Mouse (Mus musculus): Measurements from ENCODE around the gene Pwwp2b.

The Pwwp2b gene

DNA sequence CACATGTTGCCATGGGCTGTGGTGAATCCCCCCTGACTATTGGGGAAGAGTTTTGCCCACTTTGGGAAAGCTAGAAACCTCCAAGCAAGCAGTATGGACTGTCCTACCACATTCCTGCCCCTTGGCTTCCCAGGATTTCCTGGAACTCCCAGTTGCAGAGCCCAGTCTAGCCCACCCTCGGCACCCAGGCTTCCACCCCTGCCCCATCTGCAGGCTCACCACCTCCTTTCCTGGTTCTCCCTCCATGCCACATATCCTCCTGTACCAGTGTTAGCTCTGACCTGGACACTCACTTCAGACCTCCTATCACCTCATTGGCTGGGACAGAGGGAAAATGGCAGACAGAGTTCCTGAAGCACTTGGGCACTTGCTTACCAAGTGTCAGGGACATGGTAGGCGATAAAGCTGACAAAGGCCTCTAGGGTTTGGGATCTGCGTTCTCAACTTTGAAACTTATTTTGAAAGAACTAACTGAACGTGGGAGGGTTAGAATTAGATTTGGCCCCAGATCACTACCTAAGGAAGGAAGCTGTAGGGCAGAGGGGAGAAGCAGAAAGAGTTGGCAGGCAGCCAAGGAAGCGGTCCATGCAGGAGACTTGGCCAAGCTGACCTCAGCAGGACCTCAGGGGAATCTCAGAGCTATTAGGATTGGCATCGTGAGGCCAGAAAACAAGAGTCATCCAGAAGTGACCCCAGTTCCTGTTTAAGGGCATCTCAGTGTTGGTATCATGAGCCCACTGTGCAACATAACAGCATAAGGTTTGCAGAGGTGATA, 29.5 kb upstream of the Pwwp2b start:
- no peak for TF ChIP-seq GATA4 (IDR thresholded peaks at IDR 0.05; ENCODE audit: insufficient replicate concordance, low read length)

GRCm38 (mm10) chr7:139219486-139219885, 28.8 kb upstream of the Pwwp2b start:
- TF ChIP-seq GATA4 (IDR thresholded peaks at IDR 0.05; ENCODE audit: insufficient replicate concordance, low read length), result no peak

DNA sequence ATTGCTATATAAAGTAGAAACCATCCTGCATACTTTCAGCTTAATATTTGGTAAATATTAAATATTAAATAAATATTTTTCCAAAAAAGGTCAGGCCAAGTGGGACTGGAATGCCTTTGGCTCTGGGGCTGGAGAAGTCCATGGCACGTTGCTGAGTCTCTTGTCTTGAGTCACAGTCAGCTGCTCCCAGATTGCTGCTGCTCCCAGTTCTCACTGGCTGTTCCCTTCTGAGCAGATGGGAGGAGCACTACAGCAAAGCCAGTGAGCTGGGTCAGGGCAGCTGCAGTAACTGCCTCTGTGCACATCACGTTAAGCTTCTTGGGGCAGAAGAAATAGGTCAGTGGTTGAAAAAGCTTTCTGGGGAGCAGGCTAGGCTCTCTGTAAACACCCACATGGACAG, 28.0 kb upstream of the Pwwp2b start:
- no peak for TF ChIP-seq GATA4 (IDR thresholded peaks at IDR 0.05; ENCODE audit: insufficient replicate concordance, low read length)

DNA sequence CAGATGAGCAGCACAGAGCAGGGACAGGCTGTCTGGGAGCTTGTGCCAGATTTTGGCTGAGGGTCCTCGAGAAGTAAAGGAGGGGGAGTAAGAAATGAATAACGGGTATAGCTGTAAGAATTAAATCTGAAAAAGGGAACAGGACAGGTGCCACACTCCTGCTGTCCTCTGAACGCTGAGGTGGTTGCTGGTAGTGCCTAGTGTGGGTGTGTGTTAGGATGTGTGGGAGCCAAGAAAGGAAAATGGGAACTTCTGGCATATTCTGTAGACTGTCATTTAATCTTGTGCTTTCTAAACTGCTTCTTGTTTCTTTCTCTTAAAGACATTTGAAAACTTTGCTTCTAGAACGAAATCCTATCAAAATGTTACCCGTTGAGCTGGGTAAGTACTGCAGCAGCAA, 27.2 kb upstream of the Pwwp2b start:
- TF ChIP-seq GATA4 (IDR thresholded peaks at IDR 0.05; ENCODE audit: insufficient replicate concordance, low read length), result no peak

- no peak for TF ChIP-seq GATA4 (IDR thresholded peaks at IDR 0.05; ENCODE audit: insufficient replicate concordance, low read length)
Observed at GRCm38 (mm10) chr7:139221856-139222255, 26.4 kb upstream of the Pwwp2b start.

DNA sequence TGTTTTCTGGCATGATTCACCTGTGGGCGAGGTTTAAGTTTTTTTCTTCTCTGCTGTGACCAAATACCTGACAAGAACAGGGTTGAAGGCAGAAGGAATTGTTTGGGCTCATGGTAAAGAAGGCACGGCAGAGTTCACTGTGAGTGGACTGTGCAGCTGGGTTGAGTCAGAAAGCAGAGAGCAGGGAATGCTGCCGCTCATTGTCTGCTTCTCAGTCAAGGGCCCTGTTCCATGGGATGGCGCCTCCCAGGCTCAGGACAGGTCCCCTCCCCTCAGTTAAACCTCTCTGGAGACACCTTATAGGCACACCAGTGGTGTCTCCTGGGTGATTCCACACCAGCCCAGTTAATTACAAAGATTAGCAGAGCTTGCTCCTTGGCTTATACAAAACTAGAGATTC, 25.9 kb upstream of the Pwwp2b start:
- no peak for TF ChIP-seq GATA4 (IDR thresholded peaks at IDR 0.05; ENCODE audit: insufficient replicate concordance, low read length)

DNA sequence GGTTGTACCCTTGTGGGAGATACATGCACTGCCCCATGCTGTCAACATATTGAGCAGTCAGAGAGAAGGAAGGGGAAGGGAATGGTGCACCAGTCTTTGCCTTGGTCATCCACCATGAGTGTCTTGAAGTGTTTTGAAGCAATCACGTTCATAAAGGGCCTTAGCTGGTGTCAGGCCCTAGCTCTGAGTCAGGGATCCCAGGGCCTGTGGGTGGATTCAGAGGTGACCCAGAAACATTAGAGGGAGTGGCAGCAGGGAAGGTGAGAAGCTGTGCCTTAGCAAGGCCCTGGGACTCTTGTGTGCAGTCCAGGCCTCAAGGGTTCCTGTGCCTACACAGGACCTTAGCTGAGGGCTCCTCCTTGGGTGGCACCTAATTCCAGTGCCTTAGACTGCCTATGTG, 24.2 kb upstream of the Pwwp2b start:
- no peak for TF ChIP-seq GATA4 (IDR thresholded peaks at IDR 0.05; ENCODE audit: insufficient replicate concordance, low read length)

GRCm38 (mm10) chr7:139224725-139225124, 23.6 kb upstream of the Pwwp2b start:
- TF ChIP-seq GATA4 (IDR thresholded peaks at IDR 0.05; ENCODE audit: insufficient replicate concordance, low read length), result no peak

DNA sequence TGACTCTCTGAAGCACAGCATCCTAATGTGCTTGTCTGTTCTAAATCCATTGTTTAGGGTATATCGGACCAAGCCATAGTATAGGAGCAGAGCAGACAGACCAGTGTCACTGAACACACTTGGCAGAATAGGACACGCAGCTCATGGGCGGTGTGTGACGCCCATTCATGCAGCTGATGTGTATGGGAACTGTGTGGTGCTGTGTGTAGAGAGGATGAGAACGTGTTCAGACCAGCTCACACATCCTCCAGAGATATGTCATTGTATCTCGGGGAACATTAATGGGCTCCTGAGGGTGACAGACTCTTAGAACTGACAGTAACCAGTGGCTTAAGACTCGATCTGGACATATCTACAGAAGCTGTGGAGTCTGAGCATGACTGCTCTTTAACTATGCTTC, 21.9 kb upstream of the Pwwp2b start:
- TF ChIP-seq GATA4 (IDR thresholded peaks at IDR 0.05; ENCODE audit: insufficient replicate concordance, low read length), result no peak

DNA sequence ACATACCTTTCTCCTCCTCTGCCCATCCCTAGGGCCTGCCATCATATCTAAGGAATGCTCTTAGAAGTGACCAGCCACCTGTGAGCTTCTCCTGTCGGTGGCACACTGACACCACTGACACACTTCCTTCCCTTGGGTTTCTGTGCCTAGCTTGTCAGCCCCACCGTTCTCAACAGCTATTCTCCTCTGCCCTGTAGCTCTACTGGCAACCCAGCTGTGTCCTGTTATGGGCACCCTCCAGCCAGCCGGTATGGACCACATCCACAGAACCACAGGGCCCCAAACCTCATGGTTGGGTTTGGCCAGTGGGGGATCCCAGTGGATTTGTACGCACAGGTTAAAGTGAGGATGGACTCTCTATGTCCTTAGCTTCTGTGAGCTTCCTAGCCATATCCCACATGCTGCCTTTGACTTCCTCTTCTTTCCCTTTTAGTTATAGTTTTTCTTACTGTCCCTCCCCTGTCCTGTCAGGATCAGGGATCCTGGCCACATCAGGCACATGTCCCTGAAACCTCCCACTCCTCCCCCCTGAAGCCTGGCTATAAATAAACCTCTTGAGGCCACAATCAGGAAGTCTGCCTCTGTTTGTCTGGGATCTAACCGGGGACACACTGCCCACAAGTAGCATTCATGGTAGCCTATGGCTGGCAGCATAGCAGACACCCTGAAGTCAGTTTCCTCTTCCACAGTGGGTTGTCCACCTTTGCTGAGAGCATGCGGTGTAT, 19.7 kb upstream of the Pwwp2b start:
- TF ChIP-seq GATA4 (IDR thresholded peaks at IDR 0.05; ENCODE audit: insufficient replicate concordance, low read length), result no peak

DNA sequence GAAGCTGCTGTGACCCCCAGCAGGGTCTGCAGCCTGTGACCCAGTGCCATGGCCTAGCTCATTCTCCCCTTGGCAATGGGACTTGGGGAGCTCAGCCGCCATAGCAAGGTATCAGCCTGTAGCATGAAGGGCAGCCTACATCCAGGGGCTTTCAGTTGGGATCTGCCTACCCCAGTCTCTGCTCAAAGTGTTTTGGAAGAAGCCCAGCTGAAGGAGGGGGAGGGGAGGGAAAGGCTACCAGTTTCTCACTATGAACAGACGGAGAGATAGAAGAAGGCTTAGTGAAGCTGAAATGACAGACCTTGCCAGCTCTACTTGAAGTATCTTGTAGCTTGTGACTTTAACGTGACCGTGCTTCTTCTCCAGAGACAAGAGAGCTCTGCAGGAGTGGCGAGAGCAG, 18.4 kb upstream of the Pwwp2b start:
- no peak for TF ChIP-seq GATA4 (IDR thresholded peaks at IDR 0.05; ENCODE audit: insufficient replicate concordance, low read length)

- no peak for TF ChIP-seq GATA4 (IDR thresholded peaks at IDR 0.05; ENCODE audit: insufficient replicate concordance, low read length)
Observed at GRCm38 (mm10) chr7:139230241-139230640, 18.0 kb upstream of the Pwwp2b start.

DNA sequence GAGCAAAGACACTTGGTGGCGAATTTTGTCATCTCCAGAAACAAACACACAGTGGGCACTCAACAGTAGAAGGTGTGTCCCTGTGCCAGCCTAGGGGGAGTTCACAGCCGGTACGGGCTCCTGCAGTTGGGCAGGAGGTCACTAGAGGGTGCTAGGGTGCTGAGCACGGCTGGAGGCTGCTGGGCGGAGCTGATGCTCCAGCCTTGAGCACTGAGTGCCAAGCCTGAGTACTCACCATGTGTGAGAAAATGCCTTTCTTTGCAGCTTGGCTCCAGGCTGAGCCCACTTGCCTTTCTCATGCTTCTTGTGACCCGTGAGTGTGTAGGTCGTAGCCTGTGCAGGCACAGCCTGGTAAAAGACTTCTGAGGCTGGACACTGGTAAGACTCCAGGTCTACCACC, 14.6 kb upstream of the Pwwp2b start:
- no peak for TF ChIP-seq GATA4 (IDR thresholded peaks at IDR 0.05; ENCODE audit: insufficient replicate concordance, low read length)

- TF ChIP-seq GATA4 (IDR thresholded peaks at IDR 0.05; ENCODE audit: insufficient replicate concordance, low read length), result no peak; the same call in 1 of the 2 replicates
Observed at GRCm38 (mm10) chr7:139234426-139235188, 13.7 kb upstream of the Pwwp2b start.

- TF ChIP-seq GATA4 (IDR thresholded peaks at IDR 0.05; ENCODE audit: insufficient replicate concordance, low read length), result no peak
Observed at GRCm38 (mm10) chr7:139235651-139236358, 12.5 kb upstream of the Pwwp2b start.

All from liver, adult (tissue).